Mouse (Mus musculus): ENCODE data around the gene 1500011B03Rik. TPM values are rescaled to one million over a fixed set of nuclear protein-coding genes. Genes with fewer than 3 reads are reported as not detected.

Gene 1500011B03Rik
- 34.7 TPM for polyA plus RNA-seq (2012; fragmentation: generic; extraction: Trizol)
- long read RNA-seq, experiment 1, transcript 1500011B03Rik-203 (2 exons, 1,333 nt): major isoform, 7 of 17 reads
- long read RNA-seq, experiment 1, transcript 1500011B03Rik-201 (2 exons, 579 nt): minor isoform, 5 of 17 reads
- long read RNA-seq, experiment 1, partial matches to known transcripts: 0 of 17 reads
- long read RNA-seq, experiment 1, other reads (novel, unspliced or antisense): 1 of 17 reads
- long read RNA-seq, experiment 2, transcript 1500011B03Rik-205 (2 exons, 947 nt): major isoform, 6 of 10 reads
- long read RNA-seq, experiment 2, partial matches to known transcripts: 0 of 10 reads
- long read RNA-seq, experiment 2, other reads (novel, unspliced or antisense): 0 of 10 reads

GRCm38 (mm10) chr5:114822796-114823688 lies at the start of gene 1500011B03Rik:
TSS of gene 1500011B03Rik (minus strand) at chr5:114823468.
- no peak for TF ChIP-seq MYOG (IDR thresholded peaks at IDR 0.05; ENCODE audit: control insufficient read depth, extremely low read depth, insufficient read length)
- TF ChIP-seq CTCF (IDR thresholded peaks at IDR 0.05; ENCODE audit: control insufficient read depth, insufficient read depth, insufficient read length): no peak
- no peak for TF ChIP-seq USF1 (IDR thresholded peaks at IDR 0.05; ENCODE audit: low read depth)
- no peak for TF ChIP-seq MYOD1 (IDR thresholded peaks at IDR 0.05; ENCODE audit: control insufficient read depth, insufficient read length, low read depth)
- no peak for TF ChIP-seq CEBPB (IDR thresholded peaks at IDR 0.05; ENCODE audit: low read depth)
- no peak for TF ChIP-seq MAX (IDR thresholded peaks at IDR 0.05)
- no peak for TF ChIP-seq FOSL1 (IDR thresholded peaks at IDR 0.05; ENCODE audit: insufficient read depth, low read length, poor library complexity, severe bottlenecking)
- Histone ChIP-seq H3K79me2 (ENCODE audit: control insufficient read depth, insufficient read depth) (no peaks in the 10 kb centered on the region), H3K27me3 (ENCODE audit: control insufficient read depth, insufficient read depth, insufficient read length) (no peaks in the 10 kb centered on the region), H3K36me3 (ENCODE audit: control insufficient read depth, insufficient read depth) (no peaks in the 10 kb centered on the region), H3K79me3 (ENCODE audit: low read depth) (no peaks in the 10 kb centered on the region), H3ac (ENCODE audit: control insufficient read depth, insufficient read length, low read depth) (no peak within 1 kb of the TSS), H3K4me3 (ENCODE audit: insufficient read depth, poor library complexity, severe bottlenecking) (peak within 1 kb of the TSS; percentile 14)

- TF ChIP-seq MYOG (IDR thresholded peaks at IDR 0.05; ENCODE audit: control insufficient read depth, extremely low read depth, insufficient read length): no peak
- no peak for TF ChIP-seq CEBPB (IDR thresholded peaks at IDR 0.05; ENCODE audit: low read depth)
- TF ChIP-seq MYOD1 (IDR thresholded peaks at IDR 0.05; ENCODE audit: control insufficient read depth, insufficient read length, low read depth): no peak
- no peak for TF ChIP-seq USF1 (IDR thresholded peaks at IDR 0.05; ENCODE audit: low read depth)
- TF ChIP-seq FOSL1 (IDR thresholded peaks at IDR 0.05; ENCODE audit: insufficient read depth, low read length, poor library complexity, severe bottlenecking): no peak
- TF ChIP-seq MAX (IDR thresholded peaks at IDR 0.05): no peak
- TF ChIP-seq CTCF (IDR thresholded peaks at IDR 0.05; ENCODE audit: control insufficient read depth, insufficient read depth, insufficient read length): no peak
Measured at GRCm38 (mm10) chr5:114865279-114865678, 42.0 kb upstream of the 1500011B03Rik start.

GRCm38 (mm10) chr5:114864813-114865212 lies 41.5 kb upstream of the 1500011B03Rik start:
- H3ac ChIP-seq (ENCODE audit: control insufficient read depth, insufficient read length, low read depth): no peak overlapping the region
- H3K36me3 ChIP-seq (ENCODE audit: control insufficient read depth, insufficient read depth): no peaks in the 10 kb centered on the region
- H3K79me2 ChIP-seq (ENCODE audit: control insufficient read depth, insufficient read depth): no peaks in the 10 kb centered on the region
- TF ChIP-seq CEBPB (IDR thresholded peaks at IDR 0.05; ENCODE audit: low read depth) (no peak), MYOD1 (IDR thresholded peaks at IDR 0.05; ENCODE audit: control insufficient read depth, insufficient read length, low read depth) (no peak), CTCF (IDR thresholded peaks at IDR 0.05; ENCODE audit: control insufficient read depth, insufficient read depth, insufficient read length) (no peak), MAX (IDR thresholded peaks at IDR 0.05) (no peak), MYOG (IDR thresholded peaks at IDR 0.05; ENCODE audit: control insufficient read depth, extremely low read depth, insufficient read length) (no peak), FOSL1 (IDR thresholded peaks at IDR 0.05; ENCODE audit: insufficient read depth, low read length, poor library complexity, severe bottlenecking) (no peak), USF1 (IDR thresholded peaks at IDR 0.05; ENCODE audit: low read depth) (no peak)
- peaks cover 13% of the 10 kb centered on the region for H3K27me3 ChIP-seq (ENCODE audit: control insufficient read depth, insufficient read depth, insufficient read length)
- H3K4me3 ChIP-seq (ENCODE audit: insufficient read depth, poor library complexity, severe bottlenecking): no peak overlapping the region
- no peaks in the 10 kb centered on the region for H3K79me3 ChIP-seq (ENCODE audit: low read depth)

More at GRCm38 (mm10) chr5:114865279-114865678, 42.0 kb upstream of the 1500011B03Rik start:
- Histone ChIP-seq H3K79me2 (ENCODE audit: control insufficient read depth, insufficient read depth) (no peaks in the 10 kb centered on the region), H3K79me3 (ENCODE audit: low read depth) (no peaks in the 10 kb centered on the region), H3ac (ENCODE audit: control insufficient read depth, insufficient read length, low read depth) (no peak overlapping the region), H3K4me3 (ENCODE audit: insufficient read depth, poor library complexity, severe bottlenecking) (no peak overlapping the region), H3K27me3 (ENCODE audit: control insufficient read depth, insufficient read depth, insufficient read length) (peaks cover 17% of the 10 kb centered on the region), H3K36me3 (ENCODE audit: control insufficient read depth, insufficient read depth) (no peaks in the 10 kb centered on the region)

DNA sequence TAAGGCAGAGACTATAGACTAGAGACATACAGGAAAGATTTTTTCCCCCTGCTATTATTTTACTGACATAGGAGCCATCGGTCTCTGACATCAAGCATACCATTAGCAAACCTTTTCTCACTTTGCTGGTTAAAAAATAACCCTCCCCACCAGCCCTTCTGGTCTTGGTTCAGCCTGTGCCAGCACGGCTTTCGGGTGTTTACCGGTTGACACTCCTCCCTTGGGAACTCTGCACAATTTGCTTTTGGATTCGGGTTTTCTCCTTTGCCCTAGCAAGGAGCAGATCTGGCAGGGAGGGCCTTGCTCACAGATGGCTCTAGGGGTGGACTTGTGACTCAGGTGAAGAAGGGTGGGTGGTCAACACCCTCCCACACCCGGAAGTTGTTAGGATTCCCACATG lies 38.5 kb upstream of the 1500011B03Rik start:
- Histone ChIP-seq H3K36me3 (ENCODE audit: control insufficient read depth, insufficient read depth) (no peaks in the 10 kb centered on the region), H3K4me3 (ENCODE audit: insufficient read depth, poor library complexity, severe bottlenecking) (no peak overlapping the region), H3ac (ENCODE audit: control insufficient read depth, insufficient read length, low read depth) (no peak overlapping the region), H3K79me3 (ENCODE audit: low read depth) (no peaks in the 10 kb centered on the region), H3K27me3 (ENCODE audit: control insufficient read depth, insufficient read depth, insufficient read length) (peaks cover 10% of the 10 kb centered on the region), H3K79me2 (ENCODE audit: control insufficient read depth, insufficient read depth) (no peaks in the 10 kb centered on the region)
- TF ChIP-seq MYOD1 (IDR thresholded peaks at IDR 0.05; ENCODE audit: control insufficient read depth, insufficient read length, low read depth) (no peak), MYOG (IDR thresholded peaks at IDR 0.05; ENCODE audit: control insufficient read depth, extremely low read depth, insufficient read length) (no peak), CTCF (IDR thresholded peaks at IDR 0.05; ENCODE audit: control insufficient read depth, insufficient read depth, insufficient read length) (no peak), FOSL1 (IDR thresholded peaks at IDR 0.05; ENCODE audit: insufficient read depth, low read length, poor library complexity, severe bottlenecking) (no peak), CEBPB (IDR thresholded peaks at IDR 0.05; ENCODE audit: low read depth) (no peak)

- TF ChIP-seq MYOG (IDR thresholded peaks at IDR 0.05; ENCODE audit: control insufficient read depth, extremely low read depth, insufficient read length) (no peak), CEBPB (IDR thresholded peaks at IDR 0.05; ENCODE audit: low read depth) (peak; percentile 32), CTCF (IDR thresholded peaks at IDR 0.05; ENCODE audit: control insufficient read depth, insufficient read depth, insufficient read length) (peak; percentile 74), MYOD1 (IDR thresholded peaks at IDR 0.05; ENCODE audit: control insufficient read depth, insufficient read length, low read depth) (no peak), FOSL1 (IDR thresholded peaks at IDR 0.05; ENCODE audit: insufficient read depth, low read length, poor library complexity, severe bottlenecking) (no peak), USF1 (IDR thresholded peaks at IDR 0.05; ENCODE audit: low read depth) (no peak), MAX (IDR thresholded peaks at IDR 0.05) (no peak)
- Histone ChIP-seq H3K79me3 (ENCODE audit: low read depth) (no peaks in the 10 kb centered on the region), H3K79me2 (ENCODE audit: control insufficient read depth, insufficient read depth) (no peaks in the 10 kb centered on the region), H3K4me3 (ENCODE audit: insufficient read depth, poor library complexity, severe bottlenecking) (no peak overlapping the region), H3K27me3 (ENCODE audit: control insufficient read depth, insufficient read depth, insufficient read length) (peaks cover 15% of the 10 kb centered on the region), H3K36me3 (ENCODE audit: control insufficient read depth, insufficient read depth) (no peaks in the 10 kb centered on the region), H3ac (ENCODE audit: control insufficient read depth, insufficient read length, low read depth) (no peak overlapping the region)
Measured at GRCm38 (mm10) chr5:114859253-114859652, 36.0 kb upstream of the 1500011B03Rik start.
